Mouse (Mus musculus): Measurements from ENCODE around the gene Atp6v1c2. TPM values are rescaled to one million over a fixed set of nuclear protein-coding genes. Genes with fewer than 3 reads are reported as not detected.

Gene Atp6v1c2
- total and polyA plus RNA-seq, 3 experiments, result 0.94 TPM; not detected in 2

DNA sequence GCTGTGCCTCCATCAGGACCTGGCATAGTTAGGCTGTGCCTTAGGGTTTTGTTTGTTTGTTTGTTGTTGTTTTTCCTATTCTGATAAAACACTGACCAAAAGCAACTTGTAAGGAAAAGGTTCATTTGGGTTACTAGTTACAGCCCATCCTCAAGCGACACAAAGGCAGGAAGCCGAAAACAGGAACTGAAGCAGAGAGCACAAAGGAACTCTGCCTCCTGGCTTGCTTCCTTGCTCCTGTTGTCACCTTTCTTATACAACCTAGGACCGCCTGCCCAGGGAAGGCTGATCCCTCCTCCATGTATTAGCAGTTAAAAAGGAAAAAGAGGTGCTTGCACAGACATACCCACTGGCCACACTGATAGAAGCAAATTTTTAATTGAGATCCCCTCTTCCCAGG, 65.3 kb downstream of the Atp6v1c2 start:
- TF ChIP-seq POLR2A (IDR thresholded peaks at IDR 0.05; ENCODE audit: insufficient read depth, low read depth, low read length), result no peak
- TF ChIP-seq EP300 (IDR thresholded peaks at IDR 0.05; ENCODE audit: insufficient read depth, low read depth, low read length), result no peak
- TF ChIP-seq CTCF (IDR thresholded peaks at IDR 0.05), result no peak
- DNase-seq, result no peak
- Histone ChIP-seq H3K27me3 (ENCODE audit: control insufficient read depth, insufficient read depth, low read length) (no peaks in the 10 kb centered on the region), H3K4me3 (no peak overlapping the region), H3K9ac (ENCODE audit: low read depth, low read length) (no peak overlapping the region), H3K36me3 (ENCODE audit: control insufficient read depth, insufficient read depth, low read length) (no peaks in the 10 kb centered on the region), H3K4me1 (ENCODE audit: control insufficient read depth, insufficient read depth, low read length) (peaks cover 14% of the 10 kb centered on the region), H3K27ac (peak overlapping the region; percentile 64), H3K79me2 (replicated peaks; ENCODE audit: control insufficient read depth, insufficient read depth, low read length) (peaks cover 2% of the 10 kb centered on the region; the same call in 1 of the 2 replicates)
- 26% methylated on average over 3 of the region's 3 CpGs for WGBS
- intact Hi-C loops (cut with DNase I), result no loop called here

DNA sequence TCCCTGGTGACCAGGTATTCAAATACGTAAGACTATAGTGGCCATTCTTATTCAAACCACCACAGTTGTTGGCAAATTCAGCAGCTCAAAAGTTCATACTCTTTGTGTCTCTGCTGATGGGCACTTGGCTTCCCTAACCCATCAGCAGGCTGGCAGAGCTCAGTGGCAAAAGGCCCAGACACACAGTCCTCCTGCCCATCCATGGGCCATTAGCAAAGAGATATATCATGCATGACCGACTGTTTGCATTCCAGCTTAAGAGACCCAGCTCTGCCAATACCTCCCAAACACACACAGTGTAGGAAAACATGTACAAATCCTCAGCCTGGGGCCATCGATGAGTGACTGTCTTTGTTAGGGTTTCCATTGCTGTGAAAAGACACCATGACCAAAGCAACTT, 68.2 kb downstream of the Atp6v1c2 start:
- Histone ChIP-seq H3K27me3 (ENCODE audit: control insufficient read depth, insufficient read depth, low read length) (no peaks in the 10 kb centered on the region), H3K9ac (ENCODE audit: low read depth, low read length) (no peak overlapping the region), H3K4me3 (no peak overlapping the region), H3K79me2 (replicated peaks; ENCODE audit: control insufficient read depth, insufficient read depth, low read length) (no peaks in the 10 kb centered on the region), H3K27ac (no peak overlapping the region), H3K4me1 (ENCODE audit: control insufficient read depth, insufficient read depth, low read length) (peaks cover 6% of the 10 kb centered on the region), H3K36me3 (ENCODE audit: control insufficient read depth, insufficient read depth, low read length) (no peaks in the 10 kb centered on the region)
- intact Hi-C loops (cut with DNase I), result no loop called here
- WGBS, result 89% methylated on average over 3 of the region's 3 CpGs
- no peak for TF ChIP-seq CTCF (IDR thresholded peaks at IDR 0.05)
- no peak for TF ChIP-seq POLR2A (IDR thresholded peaks at IDR 0.05; ENCODE audit: insufficient read depth, low read depth, low read length)
- TF ChIP-seq EP300 (IDR thresholded peaks at IDR 0.05; ENCODE audit: insufficient read depth, low read depth, low read length), result no peak
- DNase-seq, result no peak

DNA sequence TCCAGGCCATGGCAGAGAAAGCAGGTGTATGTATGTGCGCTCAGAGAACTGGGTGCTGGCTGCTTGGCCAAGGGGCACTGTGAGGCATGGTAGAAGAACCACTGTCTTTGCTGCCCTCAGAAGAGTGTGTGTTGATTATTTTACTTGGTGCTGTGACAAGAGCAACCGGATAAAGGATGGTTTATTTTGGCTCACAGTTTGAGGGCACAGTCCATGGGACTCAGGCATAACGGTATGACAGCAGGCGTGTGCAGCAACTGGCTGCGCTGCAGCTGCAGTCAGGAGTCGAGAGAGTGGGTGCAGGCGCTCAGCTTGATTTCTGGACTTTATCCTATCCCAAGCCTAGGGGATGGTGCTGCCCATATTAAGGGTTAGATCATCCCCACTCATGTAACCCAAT, 70.7 kb downstream of the Atp6v1c2 start:
- Histone ChIP-seq H3K27ac (no peak overlapping the region), H3K4me3 (no peak overlapping the region), H3K9ac (ENCODE audit: low read depth, low read length) (no peak overlapping the region), H3K36me3 (ENCODE audit: control insufficient read depth, insufficient read depth, low read length) (no peaks in the 10 kb centered on the region), H3K79me2 (replicated peaks; ENCODE audit: control insufficient read depth, insufficient read depth, low read length) (no peaks in the 10 kb centered on the region), H3K27me3 (ENCODE audit: control insufficient read depth, insufficient read depth, low read length) (no peaks in the 10 kb centered on the region), H3K4me1 (ENCODE audit: control insufficient read depth, insufficient read depth, low read length) (no peaks in the 10 kb centered on the region)
- TF ChIP-seq CTCF (IDR thresholded peaks at IDR 0.05), result no peak
- no peak for TF ChIP-seq EP300 (IDR thresholded peaks at IDR 0.05; ENCODE audit: insufficient read depth, low read depth, low read length)
- TF ChIP-seq POLR2A (IDR thresholded peaks at IDR 0.05; ENCODE audit: insufficient read depth, low read depth, low read length), result no peak
- 80% methylated on average over 7 of the region's 7 CpGs for WGBS
- no peak for DNase-seq
- intact Hi-C loops (cut with DNase I), result loop anchor here (5.0 kb wide), 2 partner anchors 241 to 451 kb away; no protein-coding TSS in a partner anchor

DNA sequence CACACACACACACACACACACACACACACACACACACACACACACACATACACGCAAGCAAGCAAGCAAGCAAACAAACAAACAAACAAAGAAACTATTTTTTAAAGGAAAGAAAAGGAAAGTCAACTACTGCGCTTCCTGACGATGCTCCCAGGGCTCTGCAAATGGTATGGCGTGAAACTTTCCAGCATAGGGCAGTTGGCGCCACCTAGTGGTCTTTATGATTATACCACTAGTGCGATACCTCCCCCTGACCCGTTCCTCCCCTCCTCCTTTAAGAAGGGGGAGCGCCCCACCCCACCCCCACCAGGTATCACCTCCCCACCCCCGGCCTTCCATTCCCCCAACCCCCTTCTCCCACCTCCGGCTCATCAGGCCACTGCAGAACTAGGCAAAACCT, 72.3 kb downstream of the Atp6v1c2 start:
- intact Hi-C loops (cut with DNase I), result loop anchor here (1.0 to 5.0 kb wide), 3 partner anchors 225 to 450 kb away; no protein-coding TSS in a partner anchor
- WGBS, result 7% methylated on average over 10 of the region's 10 CpGs
- Histone ChIP-seq H3K36me3 (ENCODE audit: control insufficient read depth, insufficient read depth, low read length) (no peaks in the 10 kb centered on the region), H3K79me2 (replicated peaks; ENCODE audit: control insufficient read depth, insufficient read depth, low read length) (no peaks in the 10 kb centered on the region), H3K27me3 (ENCODE audit: control insufficient read depth, insufficient read depth, low read length) (no peaks in the 10 kb centered on the region), H3K9ac (ENCODE audit: low read depth, low read length) (no peak overlapping the region), H3K4me3 (no peak overlapping the region), H3K27ac (no peak overlapping the region), H3K4me1 (ENCODE audit: control insufficient read depth, insufficient read depth, low read length) (no peaks in the 10 kb centered on the region)
- DNase-seq, result peak in 1 of 2 experiments; percentile 34
- TF ChIP-seq CTCF (IDR thresholded peaks at IDR 0.05) (peak; percentile 84), EP300 (IDR thresholded peaks at IDR 0.05; ENCODE audit: insufficient read depth, low read depth, low read length) (peak; percentile 29; the same call in 1 of the 2 replicates), POLR2A (IDR thresholded peaks at IDR 0.05; ENCODE audit: insufficient read depth, low read depth, low read length) (no peak)

DNA sequence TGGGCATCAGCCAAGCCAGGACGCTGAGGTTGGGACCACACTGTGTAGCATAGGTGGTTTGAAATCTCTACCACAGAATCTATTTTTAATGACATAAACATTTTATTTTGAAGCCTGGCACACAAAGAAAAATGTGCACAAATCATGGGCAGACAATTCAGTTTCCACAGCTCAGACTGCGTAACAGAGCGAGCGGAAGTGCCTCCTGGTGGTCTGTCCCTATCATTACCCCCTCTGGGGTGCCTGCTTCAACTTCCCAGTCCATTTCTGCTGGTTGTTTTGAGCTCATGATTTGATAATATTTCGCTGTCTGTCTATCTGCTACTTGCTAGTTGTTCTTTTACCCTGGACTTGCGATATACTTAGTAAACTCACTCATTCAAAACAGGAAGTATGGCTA, 73.6 kb downstream of the Atp6v1c2 start:
- Histone ChIP-seq H3K27ac (no peak overlapping the region), H3K4me1 (ENCODE audit: control insufficient read depth, insufficient read depth, low read length) (no peaks in the 10 kb centered on the region), H3K36me3 (ENCODE audit: control insufficient read depth, insufficient read depth, low read length) (no peaks in the 10 kb centered on the region), H3K4me3 (no peak overlapping the region), H3K79me2 (replicated peaks; ENCODE audit: control insufficient read depth, insufficient read depth, low read length) (no peaks in the 10 kb centered on the region), H3K27me3 (ENCODE audit: control insufficient read depth, insufficient read depth, low read length) (no peaks in the 10 kb centered on the region), H3K9ac (ENCODE audit: low read depth, low read length) (no peak overlapping the region)
- WGBS, result 75% methylated on average over 6 of the region's 6 CpGs
- DNase-seq, result no peak
- intact Hi-C loops (cut with DNase I), result loop anchor here (5.0 kb wide), 2 partner anchors 238 to 448 kb away; no protein-coding TSS in a partner anchor
- TF ChIP-seq CTCF (IDR thresholded peaks at IDR 0.05) (peak; percentile 22; the same call in 1 of the 2 replicates), POLR2A (IDR thresholded peaks at IDR 0.05; ENCODE audit: insufficient read depth, low read depth, low read length) (no peak)

DNA sequence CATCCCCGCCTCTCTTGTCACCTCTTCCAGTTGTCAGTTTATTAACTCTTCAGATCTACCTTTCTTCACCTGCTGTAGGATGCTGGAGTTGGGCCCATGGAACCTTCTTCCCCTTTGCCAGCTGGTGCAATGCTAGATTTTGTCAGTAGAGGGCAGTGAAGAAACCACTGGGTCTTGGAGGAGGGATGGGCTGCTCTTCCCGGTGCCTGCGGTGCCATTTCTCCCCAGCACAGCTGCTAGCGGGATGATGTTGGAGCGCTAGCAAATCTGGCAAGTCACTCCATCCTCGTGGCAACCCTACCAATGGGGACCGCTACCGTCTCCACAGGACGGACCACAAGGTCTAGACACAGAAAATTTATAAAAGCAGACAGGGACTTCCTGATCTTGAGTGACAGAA, 76.1 kb downstream of the Atp6v1c2 start:
- Histone ChIP-seq H3K79me2 (replicated peaks; ENCODE audit: control insufficient read depth, insufficient read depth, low read length) (no peaks in the 10 kb centered on the region), H3K27ac (no peak overlapping the region), H3K4me1 (ENCODE audit: control insufficient read depth, insufficient read depth, low read length) (no peaks in the 10 kb centered on the region), H3K27me3 (ENCODE audit: control insufficient read depth, insufficient read depth, low read length) (no peaks in the 10 kb centered on the region), H3K9ac (ENCODE audit: low read depth, low read length) (no peak overlapping the region), H3K36me3 (ENCODE audit: control insufficient read depth, insufficient read depth, low read length) (no peaks in the 10 kb centered on the region), H3K4me3 (no peak overlapping the region)
- WGBS, result 11% methylated on average over 9 of the region's 9 CpGs
- DNase-seq, result peak; percentile 33 to 45
- peak; percentile 87 for TF ChIP-seq CTCF (IDR thresholded peaks at IDR 0.05)
- no peak for TF ChIP-seq EP300 (IDR thresholded peaks at IDR 0.05; ENCODE audit: insufficient read depth, low read depth, low read length)
- intact Hi-C loops (cut with DNase I), result no loop called here

Data from heart, adult 2 months (tissue).